9 mouse cellular contexts compared by ENCODE assay signal in the genomic region with DNA sequence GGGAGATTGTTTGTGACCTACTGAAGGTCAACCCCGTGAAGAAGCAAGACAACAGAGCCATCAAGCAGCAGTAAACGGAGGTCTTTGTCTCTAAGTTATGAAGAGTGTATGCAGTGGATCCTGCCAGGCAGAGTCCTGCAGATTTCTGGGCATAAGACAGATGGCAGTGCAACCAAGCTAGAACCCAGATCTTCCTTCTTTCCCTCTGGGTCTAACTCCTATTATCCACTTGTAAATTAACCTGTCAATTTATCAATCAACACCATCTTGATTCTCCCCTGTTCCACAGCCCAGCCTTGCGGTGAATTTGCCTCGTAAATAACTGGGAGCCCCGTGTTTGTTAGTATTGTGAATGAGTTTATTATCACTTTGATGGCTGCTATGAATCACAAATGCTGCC.
DNase-seq lines count a peak whose midpoint lies in the region; ATAC-seq and TF ChIP-seq lines count a peak whose summit lies in the region.
"Had no signal": no experiment of that assay in that cellular context is flagged by ENCODE, and none has a peak within 500 bp of the region (broad histone marks: within the 10 kb centered on the region; RNA-seq: fewer than 3 reads in every experiment).

No protein-coding gene starts in this region.

- H3K9me3 ChIP-seq in neural tube, embryonic 11.5 days (ENCODE audit: control insufficient read depth, low read length): no peaks in the 10 kb centered on the region
- H3K9me3 ChIP-seq in neural tube, embryonic 13.5 days: no peaks in the 10 kb centered on the region
- H3K9me3 ChIP-seq: embryonic facial prominence, embryonic 13.5 days had no signal

- no peak for TF ChIP-seq CTCF in cerebellum, adult 2 months (IDR thresholded peaks at IDR 0.05; ENCODE audit: borderline replicate concordance, insufficient read depth, low read depth, low read length)

- no peak for ATAC-seq in neural tube, embryonic 11.5 days (ENCODE audit: insufficient read depth, low FRiP score, low TSS enrichment)
- ATAC-seq in neural tube, embryonic 13.5 days (ENCODE audit: low read depth): no peak

- peak; percentile 30 to 44 for DNase-seq in cerebellum, postnatal 10 days
- DNase-seq in cerebellum, adult 2 months: no peak
- peak; percentile 16 for DNase-seq in neural tube, embryonic 11.5 days (ENCODE audit: low spot score)
- DNase-seq in neural tube, embryonic 10.5 days (ENCODE audit: extremely low spot score, low spot score): no peak
- peak; percentile 7 for DNase-seq in kidney, postnatal 14 days
- no peak for DNase-seq in cerebellum, postnatal 36 days
- no peak for DNase-seq in yolk sac, embryonic 10.5 days (ENCODE audit: low spot score)

- no peak overlapping the region for H3K27ac ChIP-seq in cerebellum, adult 2 months (ENCODE audit: insufficient read depth, low read length)
- no peak overlapping the region for H3K27ac ChIP-seq in neural tube, embryonic 11.5 days (ENCODE audit: low read depth, low read length)
- H3K27ac ChIP-seq in neural tube, embryonic 13.5 days (replicated peaks): no peak overlapping the region
- H3K27ac ChIP-seq: embryonic facial prominence, embryonic 13.5 days had no signal

- H3K36me3 ChIP-seq in neural tube, embryonic 11.5 days (ENCODE audit: control insufficient read depth, insufficient read depth, low read length): no peaks in the 10 kb centered on the region
- no peaks in the 10 kb centered on the region for H3K36me3 ChIP-seq in neural tube, embryonic 13.5 days
- H3K36me3 ChIP-seq: embryonic facial prominence, embryonic 13.5 days had no signal

- TF ChIP-seq POLR2A in cerebellum, adult 2 months (IDR thresholded peaks at IDR 0.05; ENCODE audit: borderline replicate concordance, insufficient read depth, low read length): no peak

- no peaks in the 10 kb centered on the region for H3K4me1 ChIP-seq in cerebellum, adult 2 months (ENCODE audit: control insufficient read depth, insufficient read depth, low read length)
- H3K4me1 ChIP-seq in neural tube, embryonic 11.5 days (ENCODE audit: control insufficient read depth, insufficient read depth, low read length): no peaks in the 10 kb centered on the region
- 0 out of 2 replicates have a peak, but pooled peaks cover 4% of the 10 kb centered on the region for H3K4me1 ChIP-seq in neural tube, embryonic 13.5 days (replicated peaks)

- H3K27me3 ChIP-seq in cerebellum, adult 2 months (ENCODE audit: control insufficient read depth, insufficient read depth, low read length): no peaks in the 10 kb centered on the region; the same call in 1 of the 2 replicates
- no peaks in the 10 kb centered on the region for H3K27me3 ChIP-seq in neural tube, embryonic 11.5 days (ENCODE audit: control insufficient read depth, insufficient read depth, low read length)
- 0 out of 2 replicates have a peak, but pooled peaks cover 3% of the 10 kb centered on the region for H3K27me3 ChIP-seq in neural tube, embryonic 13.5 days
- H3K27me3 ChIP-seq: embryonic facial prominence, embryonic 13.5 days had no signal

- H3K9ac ChIP-seq in neural tube, embryonic 11.5 days (ENCODE audit: low read length): no peak overlapping the region
- H3K9ac ChIP-seq in neural tube, embryonic 13.5 days: no peak overlapping the region
- H3K9ac ChIP-seq: embryonic facial prominence, embryonic 13.5 days had no signal

- WGBS in cerebellum, adult 2 months: 16% methylated on average over 5 of the region's 5 CpGs
- WGBS in neural tube, embryonic 11.5 days: 11% methylated on average over 5 of the region's 5 CpGs
- WGBS in neural tube, embryonic 13.5 days: 6% methylated on average over 5 of the region's 5 CpGs

- H3K4me3 ChIP-seq in cerebellum, adult 2 months (replicated peaks; ENCODE audit: insufficient read depth, low read depth, low read length): no peak overlapping the region
- H3K4me3 ChIP-seq in neural tube, embryonic 11.5 days (ENCODE audit: low read depth, low read length): no peak overlapping the region
- H3K4me3 ChIP-seq in neural tube, embryonic 13.5 days: no peak overlapping the region
- H3K4me3 ChIP-seq: embryonic facial prominence, embryonic 13.5 days had no signal

- no peak overlapping the region for H3K4me2 ChIP-seq in neural tube, embryonic 11.5 days (ENCODE audit: low read depth)
- peak overlapping the region; percentile 31 for H3K4me2 ChIP-seq in neural tube, embryonic 13.5 days
- H3K4me2 ChIP-seq: embryonic facial prominence, embryonic 13.5 days had no signal

Comparison
In these comparisons a context has a peak if more than half of its experiments do, and no peak if none do; other contexts are left out.
1. DNase-seq: peak in cerebellum, postnatal 10 days (2 of 2), neural tube, embryonic 11.5 days (single experiment) and kidney, postnatal 14 days (single experiment); none in cerebellum, adult 2 months (0 of 2), neural tube, embryonic 10.5 days (single experiment), cerebellum, postnatal 36 days (0 of 2) and yolk sac, embryonic 10.5 days (single experiment).